Mouse (Mus musculus) C2C12 (cell line): ENCODE results near the gene Mylk3.

ENCODE experiments used
- CTCF ChIP-seq: IDR thresholded peaks from one replicate; pipeline ENCODE4 v1.5.1; 2011; ENCODE audit not compliant: control insufficient read depth, insufficient read depth, insufficient read length
- FOSL1 ChIP-seq: IDR thresholded peaks from one replicate; pipeline ENCODE4 v1.8.0; 2011; ENCODE audit warnings: mild to moderate bottlenecking, low read length; ENCODE audit not compliant: poor library complexity, insufficient read depth, severe bottlenecking
- MYOD1 ChIP-seq: IDR thresholded peaks from one replicate; pipeline ENCODE4 v1.6.1; 2011; ENCODE audit warnings: low read depth; ENCODE audit not compliant: control insufficient read depth, insufficient read length
- USF1 ChIP-seq: IDR thresholded peaks from one replicate; pipeline ENCODE4 v1.6.1; 2011; ENCODE audit warnings: low read depth, mild to moderate bottlenecking, control low read depth, moderate library complexity

DNA sequence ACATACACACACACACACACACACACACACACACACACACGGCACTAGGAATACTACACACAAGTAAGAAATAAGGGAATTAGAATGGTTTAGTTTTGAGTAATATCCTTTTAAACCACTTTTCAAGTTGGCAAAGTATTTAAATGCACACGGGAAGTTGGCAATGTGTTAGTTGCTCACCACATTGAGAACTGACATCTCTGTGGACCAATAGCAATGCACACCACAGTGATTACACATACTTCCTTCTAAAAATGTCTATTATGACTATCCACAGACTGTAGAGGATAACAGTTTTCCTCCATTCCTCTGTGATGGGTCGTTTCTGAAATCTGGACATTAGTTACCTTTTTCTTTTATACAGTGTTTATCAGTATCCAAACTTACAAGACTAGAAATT lies 63.1 kb downstream of the Mylk3 start:
- TF ChIP-seq CTCF = no peak
- no peak for TF ChIP-seq FOSL1
- no peak for TF ChIP-seq MYOD1
- no peak for TF ChIP-seq USF1
